Mouse (Mus musculus) hindlimb bud, embryonic 11.5 days (tissue): ENCODE data around the gene Nwd2.
A peak's percentile ranks its signal among the peaks of the same experiment; 100 is the strongest.

Experiments used
- DNase-seq: peaks from one replicate; pipeline ENCODE4 v3.0.0-alpha.2; 2012; ENCODE audit warnings: low read depth, low spot score; ENCODE audit errors: extremely low spot score

Nwd2 gene

DNA sequence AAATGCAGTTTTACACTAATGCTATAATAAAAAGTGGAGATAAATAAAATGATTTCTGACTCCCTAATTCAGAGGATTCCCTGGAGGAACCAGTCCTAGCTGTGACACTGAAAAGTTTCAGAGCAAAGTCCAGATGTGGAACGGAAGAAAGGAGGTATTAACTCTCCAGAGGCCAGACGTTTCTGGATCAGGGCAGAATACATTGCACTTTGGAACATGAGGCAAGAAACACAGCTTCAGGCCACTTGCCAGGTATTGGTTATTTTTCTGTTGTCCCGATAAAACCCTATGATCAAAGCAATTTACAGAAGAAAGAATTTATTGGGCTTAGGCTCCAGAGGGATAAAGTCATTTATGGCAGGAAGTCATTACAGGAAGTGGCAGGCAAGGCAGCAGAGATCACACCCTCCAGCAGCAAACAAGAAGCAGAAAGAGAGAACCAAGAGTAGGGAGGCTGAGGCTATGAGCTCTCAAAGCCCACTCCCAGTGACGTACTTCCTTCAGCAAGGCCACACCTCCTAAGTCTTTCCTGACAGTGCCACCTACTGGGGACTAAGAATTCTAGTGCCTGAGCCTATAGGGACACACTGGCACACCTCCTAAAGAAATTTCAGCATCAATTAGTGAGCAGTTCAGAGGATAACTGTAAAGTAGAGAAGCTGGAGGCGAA is 106.3 kb downstream of the Nwd2 start:
- DNase-seq = no peak

DNA sequence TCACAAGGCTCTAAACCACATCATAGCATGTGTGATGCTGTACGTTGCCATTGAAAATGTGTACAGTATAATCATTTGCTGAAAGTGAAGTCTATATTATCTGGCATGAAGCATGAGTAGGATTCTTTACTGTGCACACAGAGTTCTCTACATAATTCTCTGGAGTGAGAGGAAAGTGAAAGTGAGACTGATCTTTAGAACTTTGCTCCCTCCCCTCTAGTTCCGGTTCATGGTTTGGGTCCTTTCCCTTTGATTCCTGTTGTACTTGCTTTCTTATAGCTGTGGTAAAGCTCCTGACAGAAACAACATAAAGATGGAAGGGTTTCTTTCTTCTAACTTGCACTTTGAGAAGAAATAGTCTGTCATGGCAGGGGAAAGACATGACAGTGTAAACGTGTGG is 107.0 kb downstream of the Nwd2 start:
- no peak for DNase-seq

DNA sequence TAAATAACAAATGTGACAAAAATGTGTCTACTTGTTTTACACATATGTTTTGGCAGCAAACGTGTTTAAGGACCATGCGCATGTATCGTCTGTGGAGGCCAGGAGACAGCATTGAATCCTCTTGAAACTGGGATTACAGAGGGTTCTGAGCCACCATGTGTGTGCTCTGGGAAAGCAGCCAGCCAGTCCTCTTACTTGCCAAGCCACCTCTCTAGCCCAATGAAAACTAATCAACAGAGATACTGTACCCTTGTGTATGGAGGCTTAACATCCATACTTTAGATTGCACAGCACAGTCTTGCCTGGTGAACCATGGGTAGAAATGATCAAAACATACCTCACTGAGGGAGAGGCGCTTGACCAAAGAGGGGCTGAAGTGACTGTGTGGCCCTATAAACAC is 117.0 kb downstream of the Nwd2 start:
- no peak for DNase-seq

DNA sequence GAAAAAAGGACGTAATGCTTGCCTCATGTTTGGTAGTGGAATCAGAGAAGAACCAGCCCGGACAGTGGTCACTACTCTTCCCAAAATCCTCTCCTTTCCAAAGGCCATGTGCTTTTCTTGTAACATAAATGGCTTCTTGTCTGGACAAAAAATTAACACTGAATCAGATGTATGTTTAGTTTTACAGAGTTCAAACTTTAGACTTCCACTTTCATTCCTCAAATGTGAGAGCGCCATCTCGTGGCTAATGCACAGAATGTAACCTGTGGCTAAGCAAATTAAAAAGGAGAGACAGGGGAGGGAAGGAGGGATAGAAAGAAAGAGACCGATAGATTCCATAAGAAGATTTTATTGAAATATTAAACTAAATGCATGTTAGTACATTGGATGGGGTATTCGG is 117.8 kb downstream of the Nwd2 start:
- DNase-seq = peak; percentile 56

DNA sequence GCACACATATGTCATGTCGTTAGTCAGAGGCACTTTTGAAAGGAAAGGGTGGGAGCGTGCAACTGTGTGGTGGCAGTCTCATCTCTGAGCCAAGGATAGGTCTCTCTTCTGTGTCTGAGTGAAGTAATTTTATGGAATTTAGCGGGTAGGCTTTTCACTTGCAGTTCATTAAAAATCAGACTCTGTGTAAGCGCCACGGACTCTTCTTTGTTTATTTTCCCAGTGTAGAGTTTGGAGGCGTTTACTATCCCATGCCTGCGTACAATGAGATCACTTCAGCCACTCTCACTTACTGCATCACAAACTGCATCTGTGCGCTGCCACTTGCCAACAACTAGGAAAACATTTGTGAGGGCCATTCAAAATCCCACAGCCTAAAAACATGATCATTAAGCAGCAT is 118.6 kb downstream of the Nwd2 start:
- DNase-seq = no peak

DNA sequence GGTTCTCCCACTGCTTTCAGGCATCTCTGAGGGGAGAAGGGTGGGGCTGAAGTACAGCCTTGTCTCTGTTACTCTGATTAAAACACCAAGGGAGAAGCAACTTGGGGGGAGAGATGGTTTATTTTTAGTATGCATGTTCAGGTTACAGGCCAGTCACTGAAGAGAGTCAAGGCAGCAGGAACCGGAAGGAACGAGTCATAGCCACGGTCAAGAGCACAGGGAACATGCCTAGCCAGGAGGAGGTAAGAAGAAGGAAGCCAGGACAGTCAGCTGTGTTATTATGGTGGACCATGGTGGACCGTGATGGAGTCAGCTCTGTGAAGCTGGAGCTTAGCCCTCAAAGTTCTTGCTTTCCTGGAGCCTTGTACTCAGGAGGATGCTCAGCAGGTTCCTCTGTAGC is 119.3 kb downstream of the Nwd2 start:
- DNase-seq = no peak

DNA sequence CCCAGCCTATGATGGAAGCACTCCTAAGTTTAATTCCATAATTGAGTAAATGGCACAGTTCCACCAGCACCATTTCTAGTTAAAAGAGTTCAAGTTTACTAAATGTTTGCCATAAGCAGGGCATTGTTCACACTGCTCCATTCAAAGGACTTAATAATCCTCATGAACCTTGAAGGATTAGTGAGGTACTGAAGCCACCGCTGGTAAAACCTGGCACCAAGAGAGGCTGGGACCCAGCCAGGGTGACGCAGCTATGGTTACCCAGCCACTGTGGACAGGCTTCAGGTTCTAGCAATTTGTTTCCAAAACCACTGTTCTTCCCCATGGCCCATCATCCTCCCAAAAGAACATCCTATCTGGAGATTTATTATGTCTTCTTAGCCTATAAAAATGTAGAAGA is 124.1 kb downstream of the Nwd2 start:
- DNase-seq = no peak

DNA sequence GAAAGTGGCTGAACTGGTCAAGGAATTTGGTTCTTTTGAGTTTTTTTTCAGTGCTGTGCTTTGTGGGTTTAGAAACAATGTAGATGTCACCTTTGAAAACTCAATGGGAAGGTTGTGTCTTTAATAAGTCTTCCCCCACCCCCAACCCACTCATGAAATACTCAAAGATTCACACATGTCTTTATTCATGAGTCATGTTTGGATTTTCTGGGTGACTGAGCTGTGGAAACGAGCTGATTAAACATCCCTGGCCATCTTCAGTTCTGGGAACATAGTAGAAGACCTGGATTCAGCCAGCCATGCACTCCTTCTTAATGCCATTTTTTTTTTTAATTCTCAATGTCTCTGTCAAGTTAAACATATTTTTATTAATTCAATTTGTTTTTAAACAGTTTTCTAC is 124.7 kb downstream of the Nwd2 start:
- no peak for DNase-seq

DNA sequence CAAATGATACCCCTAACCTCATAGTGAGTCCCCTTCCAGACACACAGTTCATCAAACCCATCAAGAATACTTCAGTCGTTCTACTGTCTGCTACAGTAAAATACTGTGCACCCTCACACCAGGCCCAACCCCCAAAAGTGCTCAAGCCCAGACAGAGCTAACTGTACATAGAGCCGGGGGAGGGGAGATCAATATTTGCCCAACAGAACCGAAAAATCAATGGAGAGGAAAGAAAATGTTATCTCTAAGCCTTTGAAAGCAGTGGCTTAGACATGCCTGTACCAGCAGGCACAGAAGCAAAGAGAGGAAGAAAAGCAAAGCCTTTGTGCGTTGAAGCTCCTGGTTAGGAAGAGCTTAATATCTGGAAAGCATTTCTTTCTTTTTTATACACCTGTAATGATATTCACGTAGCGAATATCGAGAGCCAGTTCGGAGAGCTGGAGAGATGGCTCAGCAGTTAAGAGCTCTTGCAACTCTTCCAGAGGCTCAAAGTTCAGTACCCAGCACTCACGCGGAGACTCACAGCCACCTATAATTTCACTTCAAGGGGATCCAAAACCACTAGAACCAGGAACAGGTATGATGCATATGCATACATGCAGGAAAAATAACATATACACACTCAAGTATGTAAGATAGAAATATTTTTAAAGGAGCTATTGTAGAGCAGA is 139.4 kb downstream of the Nwd2 start:
- DNase-seq = no peak

DNA sequence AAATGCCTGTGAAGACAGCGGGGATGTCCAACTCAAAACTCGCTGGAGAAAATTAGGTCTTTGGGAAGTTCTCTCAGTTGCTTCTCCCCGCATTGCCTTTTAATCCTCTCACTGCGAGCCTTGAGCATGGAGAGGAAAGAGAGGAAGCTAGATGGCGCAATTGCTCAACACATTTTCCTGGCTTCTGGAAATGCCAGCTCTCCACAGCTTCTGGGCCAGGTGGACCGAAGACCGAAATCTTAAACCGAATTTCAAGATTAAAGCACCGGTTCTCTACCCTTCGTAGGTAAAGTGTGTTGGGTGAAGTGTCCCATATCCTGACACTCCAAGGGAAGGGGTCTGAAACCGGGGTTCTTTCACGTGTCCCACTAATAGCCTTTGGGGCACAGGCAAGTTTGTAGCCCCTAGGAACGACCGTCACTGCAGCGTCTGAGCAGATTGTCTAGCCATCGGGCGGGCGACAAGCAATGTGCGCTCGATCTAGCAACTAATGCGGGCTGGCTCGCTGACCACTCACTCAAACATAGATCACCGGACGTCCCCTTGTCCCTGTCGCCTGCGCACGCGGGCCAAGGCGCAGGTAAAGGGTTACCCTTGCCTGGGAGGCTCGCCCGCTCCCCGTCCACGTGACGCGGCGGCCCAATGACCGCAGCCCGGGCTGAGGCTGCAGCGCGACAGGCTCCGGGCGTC is 163.1 kb downstream of the Nwd2 start, which contains the start of gene 0610040J01Rik:
Gene 0610040J01Rik (plus strand): TSS at position 545 of the 690 bp plus-strand sequence.
- peak; percentile 79 for DNase-seq

DNA sequence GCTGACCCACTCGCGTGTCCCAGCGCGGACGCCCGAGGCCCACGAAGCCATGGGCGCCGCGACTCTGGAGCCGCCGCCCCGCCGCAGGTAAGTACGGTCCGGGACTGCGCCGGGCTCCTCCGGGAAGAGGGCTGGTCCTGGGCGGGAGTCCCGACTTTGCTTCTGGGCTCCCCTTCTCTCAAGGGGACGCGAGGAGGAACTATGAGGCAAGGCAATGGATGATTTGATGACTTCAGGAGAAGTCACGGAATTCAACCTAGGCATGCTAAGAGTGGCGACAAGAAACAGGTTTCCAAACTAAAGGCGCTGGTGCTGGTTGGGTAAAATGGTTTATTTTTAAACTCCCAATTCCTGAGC is 163.6 kb downstream of the Nwd2 start:
- DNase-seq = no peak

DNA sequence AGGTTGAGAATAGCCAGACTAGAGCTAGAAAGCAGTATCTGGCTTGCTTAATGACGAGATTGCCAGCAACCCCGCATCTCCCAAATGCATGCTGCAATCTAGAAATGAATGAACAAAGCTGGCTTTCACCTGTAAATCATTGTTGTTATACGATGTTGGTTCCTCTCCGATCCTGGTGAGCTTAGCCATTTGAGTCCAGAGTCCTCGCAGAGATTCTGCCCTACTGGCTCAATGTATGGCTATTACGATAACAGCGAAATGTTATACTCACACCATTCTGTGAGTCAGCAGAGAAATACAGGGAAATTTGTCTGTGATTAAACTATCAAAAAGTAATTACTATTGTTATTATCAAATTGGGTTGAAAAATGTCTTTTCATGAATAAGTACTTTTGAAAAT is 167.7 kb downstream of the Nwd2 start:
- DNase-seq = no peak

DNA sequence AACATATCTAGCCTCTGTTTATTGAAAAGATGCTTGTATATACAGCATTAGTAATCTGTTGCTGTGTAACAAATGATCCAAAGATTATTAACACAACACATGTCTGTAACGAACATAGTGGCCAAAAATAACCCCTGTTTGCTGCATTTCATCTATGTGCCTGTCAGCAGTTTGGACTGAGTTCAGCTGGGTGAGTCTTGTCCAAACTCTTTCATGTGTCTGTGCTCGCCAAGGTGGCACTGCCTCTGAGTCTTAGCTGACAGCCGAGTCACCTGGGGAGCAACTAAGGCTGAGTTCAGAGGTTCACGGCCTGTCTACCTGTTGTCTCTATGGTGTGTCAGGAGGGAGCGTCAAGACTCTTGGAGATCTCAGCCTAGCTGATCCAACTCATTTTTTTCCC is 168.4 kb downstream of the Nwd2 start:
- no peak for DNase-seq

DNA sequence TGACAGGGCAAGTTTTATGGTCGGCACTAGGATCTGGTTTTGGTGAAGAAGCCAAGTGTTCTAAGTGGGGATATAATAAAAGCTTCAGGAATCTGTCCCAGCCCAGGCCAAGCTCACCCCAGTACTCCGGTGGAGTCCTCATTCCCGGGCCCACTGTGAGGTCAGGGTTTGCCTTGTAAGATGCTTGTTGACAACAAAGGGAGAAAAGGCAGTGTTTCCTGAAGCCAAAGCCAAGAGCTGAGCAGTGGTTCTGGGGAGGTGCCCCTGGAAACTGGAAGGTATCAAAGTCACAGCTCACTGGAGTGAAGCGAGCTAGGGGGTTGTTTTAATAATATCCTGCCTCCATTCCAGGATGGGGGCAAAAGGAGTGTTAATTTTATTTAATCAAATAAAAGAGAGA is 170.1 kb downstream of the Nwd2 start:
- DNase-seq = no peak

DNA sequence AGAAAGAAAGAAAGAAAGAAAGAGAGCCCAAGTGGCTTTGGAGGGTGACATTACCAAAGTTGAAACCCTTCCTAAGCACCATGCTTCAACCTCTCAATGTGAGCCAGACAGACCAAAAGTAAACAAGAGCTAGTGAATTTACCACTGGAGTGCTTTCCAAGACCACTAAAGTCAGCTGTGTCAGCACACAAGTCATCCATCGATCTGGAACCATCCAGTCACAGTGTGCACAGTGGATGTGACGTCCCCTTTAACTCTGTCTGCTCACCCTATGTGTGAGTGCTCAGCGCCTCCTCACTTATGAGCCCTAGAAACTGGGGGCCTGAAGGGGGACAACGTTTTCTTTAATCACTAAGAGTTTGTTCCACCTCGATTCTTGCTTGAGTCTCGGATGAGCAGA is 170.6 kb downstream of the Nwd2 start:
- no peak for DNase-seq

DNA sequence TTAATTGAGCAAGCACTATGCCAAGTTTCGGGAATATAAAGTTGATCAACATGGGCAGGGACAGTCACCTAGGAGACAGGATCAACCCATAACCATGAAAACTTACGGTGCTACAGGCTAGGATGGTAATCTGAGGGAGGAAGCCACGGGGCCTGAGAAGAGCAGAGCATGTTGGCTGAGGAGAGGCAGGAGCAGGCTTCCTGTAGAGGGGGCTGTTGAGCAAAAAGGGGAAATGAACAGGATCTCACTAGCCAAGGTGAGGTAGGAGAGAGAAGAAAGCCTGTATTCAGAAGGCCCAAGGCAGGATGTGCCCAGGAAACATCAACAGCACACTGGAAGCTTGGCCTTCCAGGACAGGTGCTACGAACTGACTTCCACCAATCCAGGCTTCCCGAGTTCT is 172.3 kb downstream of the Nwd2 start:
- DNase-seq = no peak

DNA sequence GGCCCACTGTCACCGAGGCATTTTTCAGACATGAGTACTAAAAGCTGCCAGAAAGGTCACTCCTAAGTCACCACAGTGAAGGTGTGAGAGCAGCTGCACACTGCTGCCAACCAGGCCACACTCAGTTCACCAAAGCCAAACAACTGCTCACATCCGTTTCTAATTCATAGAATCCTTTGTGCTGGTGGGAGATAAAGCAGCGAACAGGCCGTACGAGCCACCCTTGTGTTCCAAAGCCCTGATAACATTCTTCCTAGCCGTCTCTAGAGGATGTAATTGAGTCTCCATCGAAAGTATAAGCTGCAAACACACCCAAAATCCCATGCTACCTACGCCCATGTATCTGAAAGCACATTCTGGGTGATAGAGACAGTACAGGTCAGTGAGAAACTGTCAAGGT is 173.0 kb downstream of the Nwd2 start:
- DNase-seq = no peak

DNA sequence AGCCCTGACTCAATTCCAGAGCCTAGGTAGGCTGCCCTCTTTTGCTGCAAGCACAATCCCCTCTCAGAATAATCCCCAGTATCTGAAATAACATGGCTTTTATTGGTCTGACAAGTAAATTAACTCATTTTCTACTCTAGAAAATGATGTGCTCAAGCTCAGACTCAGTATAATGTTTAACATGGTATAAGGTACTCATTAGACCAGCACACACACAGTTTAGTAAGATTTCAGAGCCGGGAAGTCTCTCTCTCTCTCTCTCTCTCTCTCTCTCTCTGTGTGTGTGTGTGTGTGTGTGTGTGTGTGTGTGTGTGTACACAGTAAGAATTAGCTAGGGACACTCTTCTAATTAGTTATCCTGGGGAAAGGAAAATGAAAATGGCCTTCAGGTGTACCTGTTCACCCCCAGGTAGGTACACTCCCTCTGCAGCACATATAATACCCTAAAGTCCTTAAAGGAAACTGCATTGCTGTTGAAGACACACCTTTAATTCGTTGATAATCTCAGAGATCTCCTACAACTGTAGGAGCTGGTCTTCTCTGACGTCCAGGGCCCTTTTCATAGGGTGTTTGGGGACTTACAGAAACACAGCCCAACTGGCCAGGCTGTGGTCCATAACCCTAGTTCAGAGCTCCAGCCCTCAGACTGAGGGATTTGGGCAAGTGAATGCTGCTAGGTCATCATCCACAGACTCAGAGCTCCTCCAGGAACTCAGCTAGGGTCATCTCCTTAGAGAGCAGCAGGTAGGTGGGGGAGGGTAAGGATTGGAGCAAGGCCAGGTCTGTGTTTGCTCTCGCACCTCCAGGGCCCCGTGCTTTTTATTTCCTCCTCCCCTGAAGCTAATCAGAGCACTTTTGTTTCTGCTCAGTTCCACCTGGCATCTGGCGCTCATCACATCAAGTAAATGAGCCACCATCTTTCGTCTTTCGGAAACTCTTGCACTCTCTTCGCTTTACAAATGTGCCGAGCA is 174.7 kb downstream of the Nwd2 start:
- no peak for DNase-seq

DNA sequence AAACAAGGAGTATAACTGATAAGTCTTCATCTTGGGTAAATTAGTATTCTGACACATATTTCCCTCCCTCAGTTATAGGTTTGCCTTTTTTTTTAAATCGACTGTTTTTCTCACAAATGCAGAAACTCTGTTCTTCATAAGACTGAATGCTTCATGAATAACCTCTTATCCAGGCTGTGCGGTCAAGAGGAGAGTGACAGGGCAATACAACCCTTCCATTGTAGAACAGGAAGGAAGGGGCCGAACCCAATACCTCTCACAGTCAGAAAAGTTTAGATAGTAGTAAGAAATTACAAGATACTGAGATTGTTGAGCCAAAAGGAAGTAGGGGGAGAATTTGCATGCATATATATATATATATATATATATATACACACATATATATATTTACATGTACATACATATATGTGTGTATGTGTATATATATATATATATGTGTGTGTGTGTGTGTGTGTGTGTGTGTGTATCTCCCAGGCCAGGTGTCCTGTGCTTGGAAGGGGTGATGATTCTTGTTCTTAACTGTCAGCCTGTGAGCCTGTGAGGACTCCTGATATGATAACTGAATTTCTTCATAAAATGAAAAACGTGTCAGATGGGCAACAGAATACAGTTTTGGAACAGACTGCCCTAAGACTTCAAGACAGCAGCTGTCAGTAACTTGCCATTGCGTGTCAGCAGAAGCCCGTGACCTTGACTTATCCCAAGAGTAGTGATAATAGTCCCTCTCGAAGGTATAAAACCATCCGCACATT is 175.9 kb downstream of the Nwd2 start:
- DNase-seq = no peak

DNA sequence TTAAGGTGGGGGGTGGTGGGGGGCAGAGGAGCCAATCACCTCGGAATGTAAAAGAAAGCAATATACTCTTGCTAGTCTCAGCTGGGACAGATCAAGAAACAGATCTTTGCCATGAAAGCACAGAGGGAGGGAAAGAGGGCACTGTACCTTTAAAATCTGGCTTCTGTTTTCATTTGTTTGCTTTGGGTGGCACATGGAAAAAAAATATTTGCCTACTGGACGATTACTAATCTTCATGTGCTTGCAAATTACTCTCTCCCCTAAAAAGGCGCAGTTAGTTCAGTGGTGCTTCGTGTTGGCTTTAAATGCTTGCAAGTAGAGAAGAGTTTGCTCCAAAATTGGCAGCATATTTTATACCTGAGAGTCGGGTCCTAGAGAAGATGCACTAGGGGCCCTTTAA is 177.0 kb downstream of the Nwd2 start:
- DNase-seq = no peak

DNA sequence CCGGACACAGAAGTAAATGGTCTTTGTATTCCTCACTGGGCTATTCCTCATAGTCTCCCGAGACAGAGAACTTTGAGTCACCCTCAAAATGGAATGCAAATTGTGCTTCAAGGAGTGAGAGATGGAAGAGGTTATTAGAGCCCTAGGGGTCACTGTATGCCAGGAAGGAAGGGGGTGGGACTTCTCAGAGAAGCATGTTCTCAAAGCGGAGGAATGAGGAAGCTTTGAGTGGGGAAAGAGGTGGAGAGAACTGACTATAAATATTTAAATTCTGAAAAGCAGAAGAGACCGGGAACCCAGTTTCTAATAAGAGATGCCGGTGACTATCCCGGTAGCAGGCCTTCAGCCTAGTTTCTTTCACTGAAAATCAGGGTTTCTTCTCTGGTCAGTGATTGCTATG is 178.1 kb downstream of the Nwd2 start:
- DNase-seq = no peak
